Mouse (Mus musculus) layer of hippocampus, postnatal 25 days (tissue): ENCODE measurements around the gene Sbp. TPM values are rescaled to one million over a fixed set of nuclear protein-coding genes. Genes with fewer than 3 reads are reported as not detected.
A peak's percentile ranks its signal among the peaks of the same experiment; 100 is the strongest.

Experiments used
- DNase-seq, 2 experiments: peaks; one replicate each; pipeline ENCODE4 v3.0.0; 2022; ENCODE audit warnings: mixed read lengths in 2 of 2, low spot score in 1 of 2; ENCODE audit errors: extremely low spot score in 1 of 2
- total RNA-seq, 2 experiments: library from RNA; stranded (reverse); gene quantifications; 2 replicates each; pipeline ENCODE4 v1.2.3; 2021

The Sbp gene
- total RNA-seq, 2 experiments from 2014 or later, result not detected

- peak in 1 of 2 experiments; percentile 18 for DNase-seq
Observed at GRCm38 (mm10) chr17:23989802-23990201, 48.3 kb downstream of the Sbp start.

- DNase-seq, result no peak
Observed at GRCm38 (mm10) chr17:23992789-23993553, 51.5 kb downstream of the Sbp start.

- peak; percentile 95 to 99 for DNase-seq
Observed at GRCm38 (mm10) chr17:23993559-23994428, 52.3 kb downstream of the Sbp start.

- no peak for DNase-seq
Observed at GRCm38 (mm10) chr17:23994667-23995066, 53.2 kb downstream of the Sbp start.

Other genes with a start within 250 kb of the Sbp start
- under 1 TPM; 0.17 to 0.61 TPM for gene 1520401A03Rik, start 218.9 kb upstream of the Sbp start, total RNA-seq
- 1 to 10 TPM; 2.7 to 3.7 TPM for gene Pkmyt1, start 215.3 kb upstream of the Sbp start, total RNA-seq
- 10 to 100 TPM; 55.1 to 58.7 TPM for gene Paqr4, start 200.8 kb upstream of the Sbp start, total RNA-seq
- gene Kremen2, start 195.8 kb upstream of the Sbp start, total RNA-seq, result under 1 TPM; 0.28 to 0.49 TPM
- 100 to 1,000 TPM; 263 to 298 TPM for gene Flywch1, start 170.1 kb upstream of the Sbp start, total RNA-seq
- gene Flywch2, start 155.6 kb upstream of the Sbp start, total RNA-seq, result 10 to 100 TPM; 11.3 to 18.4 TPM
- gene Srrm2, start 151.1 kb upstream of the Sbp start, total RNA-seq, result 100 to 1,000 TPM; 400 to 605 TPM
- 100 to 1,000 TPM; 381 to 387 TPM for gene Elob, start 112.5 kb upstream of the Sbp start, total RNA-seq
- gene Prss33, start 105.6 kb upstream of the Sbp start, total RNA-seq, result not detected
- gene Prss32, start 97.8 kb upstream of the Sbp start, total RNA-seq, result not detected
- gene Prss41, start 97.5 kb upstream of the Sbp start, total RNA-seq, result 1 to 10 TPM; 1.8 to 2.0 TPM
- not detected for gene Prss21, start 73.6 kb upstream of the Sbp start, total RNA-seq
- gene Dcpp1, start 60.8 kb upstream of the Sbp start, total RNA-seq, result not detected
- not detected for gene Dcpp2, start 60.8 kb upstream of the Sbp start, total RNA-seq
- not detected for gene Dcpp3, start 24.2 kb upstream of the Sbp start, total RNA-seq
- not detected for gene Sbpl, start 13.6 kb downstream of the Sbp start, total RNA-seq
- gene Prss30, start 38.9 kb downstream of the Sbp start, total RNA-seq, result under 1 TPM in 1 of 2 experiments, not detected in 1; 0.23 TPM
- gene Prss22, start 56.4 kb downstream of the Sbp start, total RNA-seq, result not detected
- not detected for gene Prss27, start 96.5 kb downstream of the Sbp start, total RNA-seq
- gene Kctd5, start 131.8 kb downstream of the Sbp start, total RNA-seq, result 10 to 100 TPM; 30.7 to 34.9 TPM
- gene Pdpk1, start 209.3 kb downstream of the Sbp start, total RNA-seq, result 100 to 1,000 TPM; 102 to 108 TPM
- gene Amdhd2, start 222.1 kb downstream of the Sbp start, total RNA-seq, result 10 to 100 TPM; 36.3 to 38.4 TPM
- 1,000 to 10,000 TPM; 1,231 to 1,342 TPM for gene Atp6v0c, start 228.0 kb downstream of the Sbp start, total RNA-seq